Mouse (Mus musculus): ENCODE measurements at regions not wholly inside any gene's neighbourhood (a gene's known extent, or its start where the extent isn't known, plus 50 kb on each side); places are given as distances from the start of the nearest gene placed in this dataset.
A peak's percentile ranks its signal among the peaks of the same experiment; 100 is the strongest.

DNA sequence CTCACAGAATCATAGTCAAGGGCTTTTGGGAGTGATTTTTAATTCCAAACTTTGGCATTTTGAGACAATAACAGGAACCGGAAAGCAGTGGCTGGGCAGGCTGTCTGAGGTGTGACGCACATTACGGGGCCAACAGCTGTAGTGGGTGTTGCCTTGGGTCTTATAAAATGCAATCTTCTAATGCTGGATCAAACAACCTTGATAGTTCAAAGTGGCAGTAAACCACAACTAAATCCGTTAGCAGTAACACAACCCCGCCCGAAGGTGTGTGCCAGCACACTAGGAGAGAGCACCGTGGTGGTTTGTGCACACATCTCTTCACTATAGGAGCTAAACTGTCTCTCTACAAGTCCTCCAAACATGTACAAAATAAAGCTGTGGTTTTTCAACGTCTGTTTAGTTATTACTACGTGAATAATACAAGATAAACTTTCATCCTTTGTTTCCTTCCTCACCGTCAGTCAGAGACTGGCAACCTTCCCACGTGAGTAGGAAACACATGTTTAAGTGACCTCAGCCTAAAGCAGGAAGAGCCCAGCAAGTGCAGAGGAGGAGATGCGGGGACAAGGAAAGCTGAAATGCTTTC is 72.0 kb upstream of the Dph5 start:
- DNase-seq (ENCODE audit: low spot score in 2 of 2), result peak in 1 of 2 experiments; percentile 2

DNA sequence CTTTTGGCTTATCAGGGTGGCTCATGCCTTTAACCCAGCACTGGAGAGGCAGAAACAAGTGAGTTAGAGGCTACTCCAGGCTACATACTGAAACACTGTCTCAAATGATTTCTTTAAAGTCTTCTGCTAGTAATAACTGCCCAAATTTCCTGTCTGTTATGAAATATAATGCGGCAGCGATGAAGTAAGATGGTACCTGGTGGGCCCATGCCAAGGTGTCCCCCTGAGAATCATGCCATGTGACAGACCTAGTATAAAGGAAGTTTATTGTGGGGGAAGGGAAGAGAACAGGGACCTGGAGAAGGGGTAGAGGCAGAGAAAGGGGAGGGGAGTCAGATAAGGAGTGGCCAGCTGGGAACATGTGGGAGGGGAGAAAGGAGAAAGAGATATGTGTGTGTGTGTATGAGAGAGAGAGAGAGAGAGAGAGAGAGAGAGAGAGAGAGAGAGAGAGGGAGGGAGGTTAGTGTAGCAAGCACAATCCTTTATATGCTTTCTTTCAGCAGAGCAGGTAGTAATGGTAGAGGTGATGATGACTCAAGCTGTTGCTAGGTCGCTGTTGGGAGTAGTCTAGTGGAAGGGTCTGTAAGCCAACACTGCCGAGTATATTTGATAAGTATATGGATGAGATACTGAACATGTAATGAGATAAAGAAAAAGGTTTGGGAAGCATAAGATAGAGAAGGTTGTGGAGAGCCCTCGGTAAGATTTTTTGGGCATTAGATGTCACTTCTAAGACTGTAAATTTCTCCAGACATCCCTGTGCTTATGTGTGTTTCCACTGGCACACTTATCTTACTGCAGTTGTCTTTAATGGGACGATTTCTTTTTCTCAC is 71.1 kb upstream of the Dph5 start:
- no peak for DNase-seq (ENCODE audit: low spot score in 2 of 2)

DNA sequence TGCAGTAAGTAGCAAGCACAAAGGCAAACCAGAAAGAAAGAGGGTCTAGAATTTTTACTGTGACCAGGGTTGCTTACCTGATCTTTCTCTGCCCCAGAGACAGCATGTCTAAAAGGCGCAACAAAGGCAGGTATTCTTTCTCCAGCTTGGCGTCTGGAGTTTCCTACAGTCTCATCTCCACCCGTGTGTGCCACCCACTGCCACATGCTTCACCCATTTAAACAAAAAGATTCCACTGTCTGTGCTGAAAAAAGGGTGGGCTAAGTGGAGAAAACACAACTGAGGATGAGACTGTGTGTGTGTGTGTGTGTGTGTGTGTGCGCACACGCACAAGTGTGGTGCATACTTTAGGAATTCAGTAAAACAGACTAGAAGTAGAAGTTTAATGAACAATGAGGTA is 69.9 kb upstream of the Dph5 start:
- DNase-seq (ENCODE audit: low spot score in 2 of 2), result no peak

DNA sequence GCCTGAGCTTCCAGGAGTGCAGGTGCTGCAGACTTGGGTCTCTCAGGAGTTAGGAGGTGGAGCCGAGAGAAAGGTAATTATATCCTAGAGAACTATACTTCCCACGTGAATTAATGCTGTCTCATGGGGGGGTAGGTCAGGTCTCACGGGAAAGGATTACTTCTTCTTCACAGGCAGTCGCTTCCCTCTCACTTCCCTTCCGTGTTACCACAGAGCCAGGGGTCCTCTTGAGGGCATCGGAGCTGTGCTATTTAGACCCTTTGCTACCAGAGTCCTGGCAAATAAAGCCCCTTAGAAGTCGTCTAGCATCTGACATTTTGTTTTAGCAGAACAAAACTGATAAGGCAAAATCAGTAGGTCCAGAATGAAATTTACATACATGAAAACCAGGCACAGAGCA is 68.9 kb upstream of the Dph5 start:
- no peak for DNase-seq (ENCODE audit: low spot score in 2 of 2)

DNA sequence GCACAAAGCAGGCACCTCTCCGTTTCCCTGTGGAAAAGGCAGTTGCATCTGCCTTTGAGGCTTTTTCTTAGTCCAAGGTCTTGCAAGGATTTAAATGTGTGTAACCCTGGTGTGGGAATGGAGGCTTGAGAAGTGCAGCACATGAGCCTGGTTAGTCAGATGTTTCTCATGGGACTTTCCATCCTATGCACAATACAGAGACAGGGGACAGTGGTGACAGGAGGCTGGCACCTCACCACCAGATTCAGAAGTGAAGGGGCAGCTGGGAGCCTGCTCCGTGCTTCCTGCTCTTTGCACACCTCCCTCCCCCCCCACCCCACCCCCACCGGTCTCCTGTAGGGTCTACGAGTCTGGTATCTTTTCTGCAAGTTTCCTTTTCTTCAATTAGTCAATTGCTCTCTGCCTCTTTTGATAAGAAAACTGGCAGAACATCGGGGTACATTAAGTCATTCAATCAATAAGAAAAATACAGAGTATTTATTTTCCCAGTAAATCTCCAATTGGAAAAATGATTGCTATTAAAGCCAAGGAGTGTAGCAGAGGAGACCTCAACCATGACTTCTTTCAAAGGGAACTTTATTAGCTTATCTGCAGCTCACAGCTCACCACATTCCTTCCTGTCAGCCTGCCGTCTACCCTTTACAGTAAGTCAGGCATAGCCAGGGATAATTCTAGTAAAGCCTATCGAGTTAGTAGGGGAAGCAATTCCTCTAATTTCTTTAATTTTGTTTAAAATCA is 68.1 kb upstream of the Dph5 start:
- DNase-seq (ENCODE audit: low spot score in 2 of 2), result no peak

DNA sequence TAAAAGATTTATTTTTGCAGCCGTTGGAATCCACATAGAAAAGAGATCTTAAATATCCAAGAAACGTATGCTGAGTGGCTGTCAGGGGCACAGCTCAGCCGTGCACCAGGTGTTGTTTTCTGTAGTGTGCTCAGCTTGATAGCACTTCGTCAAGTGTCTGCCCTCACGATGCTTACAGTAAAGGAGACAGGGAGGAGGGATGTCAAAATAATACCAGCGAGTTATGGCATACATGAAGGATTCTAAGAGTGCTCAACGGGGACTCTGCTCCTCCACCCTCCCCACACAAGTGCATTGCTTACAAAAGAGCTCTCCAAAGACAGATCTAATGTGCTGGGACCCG is 67.5 kb upstream of the Dph5 start:
- DNase-seq (ENCODE audit: low spot score in 2 of 2), result no peak

DNA sequence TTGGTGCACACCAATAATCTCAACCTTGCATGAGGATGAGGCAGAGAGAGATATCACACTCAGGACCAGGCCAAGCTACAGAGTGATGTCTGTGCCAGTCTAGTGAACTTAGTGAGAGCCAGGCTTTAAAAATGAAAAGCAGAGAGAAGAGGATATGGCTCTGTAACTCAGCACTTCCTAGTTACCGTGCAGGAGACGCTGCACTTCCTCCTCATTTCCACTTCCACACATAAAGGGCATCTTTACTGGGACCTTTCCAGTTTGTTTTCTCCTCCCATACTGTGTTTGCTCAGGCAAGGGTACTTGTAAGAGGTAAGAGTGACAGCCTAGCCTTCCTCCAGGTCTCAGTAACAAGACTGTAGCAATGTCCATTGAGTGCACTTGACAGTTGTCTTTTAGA is 66.0 kb upstream of the Dph5 start:
- no peak for DNase-seq (ENCODE audit: low spot score in 2 of 2)

DNA sequence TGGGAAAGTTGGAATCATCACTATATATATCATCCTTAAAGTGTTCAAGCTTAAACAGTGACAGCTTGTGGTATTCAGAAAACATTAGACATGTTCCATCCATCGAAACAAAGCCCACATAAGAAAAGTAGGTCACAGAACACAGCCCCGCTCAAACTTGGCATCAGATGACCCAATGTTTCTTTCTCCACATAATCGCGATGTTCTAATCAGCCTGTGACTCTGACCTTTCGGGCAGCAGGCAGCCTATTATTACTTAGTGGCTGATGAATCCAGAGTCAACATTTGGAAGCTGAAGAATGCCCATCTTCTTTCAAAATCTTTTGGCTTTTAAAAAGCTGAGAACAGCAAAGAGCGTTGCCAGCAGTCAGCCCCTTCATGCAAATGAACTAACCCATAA is 65.1 kb upstream of the Dph5 start:
- DNase-seq (ENCODE audit: low spot score in 2 of 2), result no peak

DNA sequence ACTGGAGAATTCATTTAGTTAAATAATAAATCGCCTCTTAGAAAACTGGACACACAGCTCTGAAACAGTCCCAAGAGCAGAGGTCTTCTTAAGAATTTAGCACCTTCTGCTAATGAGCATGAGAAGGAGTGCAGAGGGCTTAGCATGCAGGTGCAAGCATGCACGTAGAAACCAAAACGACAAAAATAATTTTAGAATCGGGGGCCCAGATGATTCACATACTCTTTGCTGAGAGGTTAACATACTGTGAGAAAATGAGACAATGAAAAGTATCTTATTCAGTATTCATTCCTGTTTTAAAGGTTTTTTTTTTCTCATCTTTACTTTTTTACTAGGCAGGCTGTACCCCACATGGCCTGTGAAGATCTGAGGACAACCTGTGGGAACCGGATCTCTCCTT is 63.9 kb upstream of the Dph5 start:
- DNase-seq (ENCODE audit: low spot score in 2 of 2), result no peak

DNA sequence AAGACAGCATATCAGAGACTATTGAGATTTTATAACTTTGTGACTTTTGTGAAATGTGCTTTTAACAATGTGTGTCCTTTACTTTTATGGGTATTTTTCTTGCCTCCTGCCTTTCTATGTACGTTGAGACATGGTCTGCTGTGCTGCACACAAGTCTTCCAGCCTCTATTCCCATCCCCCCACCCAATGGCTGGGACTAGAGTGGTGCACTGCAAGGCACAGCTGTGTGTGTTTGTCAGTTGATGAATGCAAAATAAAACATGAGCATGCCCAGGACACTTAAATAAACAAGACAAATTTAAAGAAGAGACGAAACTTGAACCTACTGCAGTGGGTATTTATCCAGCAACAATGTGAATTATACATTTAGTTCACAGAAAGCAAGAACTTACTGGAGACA is 62.8 kb upstream of the Dph5 start:
- no peak for DNase-seq (ENCODE audit: low spot score in 2 of 2)

DNA sequence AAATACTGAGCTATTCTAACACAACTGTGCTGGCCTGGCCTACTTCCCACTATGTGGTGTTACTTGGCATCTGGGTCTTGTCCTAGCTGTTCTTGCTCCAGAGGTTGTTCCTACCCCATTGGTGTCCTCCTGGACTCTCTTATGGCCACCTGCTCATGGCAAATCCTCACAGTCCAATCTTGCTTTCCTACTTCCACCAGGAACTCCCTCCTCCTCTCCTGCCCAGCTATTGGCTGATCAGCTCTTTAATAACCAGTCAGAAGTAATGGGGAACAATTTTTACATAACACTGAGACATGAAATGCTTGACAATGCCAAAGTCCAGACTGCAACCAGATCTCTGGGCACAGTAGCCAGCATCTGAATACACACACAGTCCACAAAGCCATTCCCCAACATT is 52.3 kb upstream of the Dph5 start:
- DNase-seq (ENCODE audit: low spot score in 2 of 2), result no peak

DNA sequence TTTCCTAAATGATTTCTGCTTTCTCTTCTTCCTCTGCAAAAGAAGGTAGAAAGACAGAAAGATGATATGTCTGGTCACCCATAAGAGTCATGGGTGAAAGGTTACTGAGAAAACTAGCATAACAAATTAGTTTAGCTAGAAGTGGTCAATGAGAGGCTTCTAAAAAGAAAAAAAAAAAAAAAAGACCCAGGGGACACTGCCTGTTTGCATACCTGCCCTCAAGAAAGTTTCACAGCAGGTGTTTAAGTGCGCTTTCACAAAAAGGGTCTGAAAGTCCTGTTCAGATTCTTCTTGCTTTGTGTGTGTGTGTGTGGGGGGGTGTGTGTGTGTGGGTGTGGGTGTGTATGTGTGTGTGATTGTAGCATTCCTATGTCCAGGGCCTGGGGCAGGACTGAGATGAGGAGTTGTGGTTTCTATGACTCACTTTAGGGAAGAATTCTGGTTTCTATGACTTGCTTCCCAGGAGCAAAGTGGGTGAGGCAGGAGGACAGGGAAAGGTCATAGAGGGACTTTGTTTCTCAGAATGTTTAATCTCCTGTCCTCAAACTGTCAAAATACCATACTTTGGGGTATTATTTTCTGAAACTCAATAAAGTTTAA is 49.9 kb upstream of the Dph5 start:
- DNase-seq (ENCODE audit: low spot score in 2 of 2), result no peak

All from adrenal gland, adult 18-20 months (tissue).